Mouse (Mus musculus): ENCODE results near the gene Olfr815. TPM values are rescaled to one million over a fixed set of nuclear protein-coding genes. Genes with fewer than 3 reads are reported as not detected.
"Not testable (repeated sequence)": the region's sequence is repeated elsewhere in the genome, so short reads cannot be mapped to it uniquely, and the experiment has no call there.

Olfr815 gene
- polyA plus RNA-seq (2016; fragmentation: Nextera tagmentation; extraction: Ambion mirVana) = not detected in 2 replicates

- DNase-seq (ENCODE audit: extremely low spot score, low spot score); H3K27me3 ChIP-seq (ENCODE audit: poor library complexity, severe bottlenecking); H3K36me3 ChIP-seq (replicated peaks); H3K4me3 ChIP-seq; H3K9me3 ChIP-seq; H3K27ac ChIP-seq; H3K4me1 ChIP-seq: not testable (repeated sequence)
- WGBS = 88% methylated on average over 1 of the region's 1 CpGs
Measured at GRCm38 (mm10) chr10:129905767-129906166, at the start of gene Olfr815. Olfr815 (minus strand) TSS chr10:129905867.

GRCm38 (mm10) chr10:129949000-129949399 lies 43.3 kb upstream of the Olfr815 start, which contains the start of gene Olfr818:
Olfr818 (minus strand) TSS chr10:129949100.
- no peak within 1 kb of the TSS for H3K27ac ChIP-seq
- no peaks in the 10 kb centered on the region for H3K36me3 ChIP-seq (replicated peaks)
- H3K4me1 ChIP-seq = no peaks in the 10 kb centered on the region
- H3K4me3 ChIP-seq = no peak within 1 kb of the TSS
- WGBS = 89% methylated on average over 2 of the region's 2 CpGs
- no peak for DNase-seq (ENCODE audit: extremely low spot score, low spot score)
- no peaks in the 10 kb centered on the region for H3K27me3 ChIP-seq (ENCODE audit: poor library complexity, severe bottlenecking)
- no peaks in the 10 kb centered on the region for H3K9me3 ChIP-seq

DNA sequence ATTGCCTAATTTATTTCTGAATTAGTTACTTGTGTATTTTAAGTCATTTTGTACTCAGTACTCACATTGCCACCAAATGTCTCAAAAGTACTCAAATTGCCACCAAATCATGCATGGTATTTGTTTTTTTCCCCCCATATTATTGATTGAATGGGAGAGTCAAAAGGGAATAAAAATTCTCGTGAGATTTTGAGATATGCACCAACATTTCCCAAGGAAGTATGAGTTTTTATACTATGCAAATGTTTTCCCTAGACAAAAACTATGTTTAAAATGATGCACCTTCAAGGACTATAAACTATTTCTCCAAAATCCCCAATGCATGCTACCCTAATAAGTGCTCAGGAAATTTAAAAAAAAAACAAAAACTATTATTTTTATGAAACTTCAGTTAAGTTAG lies 9.8 kb upstream of the Olfr815 start, which contains the start of gene Olfr816:
Gene Olfr816, minus strand, starts transcription at position 101 of the 400 bp plus-strand sequence.
- no peak within 1 kb of the TSS for H3K4me3 ChIP-seq
- WGBS = 80% methylated on average over 1 of the region's 1 CpGs
- H3K27ac ChIP-seq = no peak within 1 kb of the TSS
- H3K36me3 ChIP-seq (replicated peaks) = no peaks in the 10 kb centered on the region
- DNase-seq (ENCODE audit: extremely low spot score, low spot score) = no peak
- H3K27me3 ChIP-seq (ENCODE audit: poor library complexity, severe bottlenecking) = no peaks in the 10 kb centered on the region
- H3K4me1 ChIP-seq = no peaks in the 10 kb centered on the region
- H3K9me3 ChIP-seq = no peaks in the 10 kb centered on the region

GRCm38 (mm10) chr10:129885934-129886333 lies 19.7 kb downstream of the Olfr815 start:
- WGBS = 88% methylated on average over 7 of the region's 7 CpGs
- DNase-seq (ENCODE audit: extremely low spot score, low spot score) = no peak

GRCm38 (mm10) chr10:129885496-129885895 lies 20.2 kb downstream of the Olfr815 start:
- not testable (repeated sequence) for H3K36me3 ChIP-seq (replicated peaks); H3K27me3 ChIP-seq (ENCODE audit: poor library complexity, severe bottlenecking); DNase-seq (ENCODE audit: extremely low spot score, low spot score); H3K4me3 ChIP-seq; H3K27ac ChIP-seq; H3K4me1 ChIP-seq; H3K9me3 ChIP-seq
- WGBS = 91% methylated on average over 6 of the region's 6 CpGs

More at GRCm38 (mm10) chr10:129885934-129886333, 19.7 kb downstream of the Olfr815 start:
- H3K4me1 ChIP-seq = no peaks in the 10 kb centered on the region
- H3K4me3 ChIP-seq = no peak overlapping the region
- H3K36me3 ChIP-seq (replicated peaks) = no peaks in the 10 kb centered on the region
- no peaks in the 10 kb centered on the region for H3K27me3 ChIP-seq (ENCODE audit: poor library complexity, severe bottlenecking)
- H3K27ac ChIP-seq = no peak overlapping the region
- H3K9me3 ChIP-seq = no peaks in the 10 kb centered on the region

- not testable (repeated sequence) for H3K4me1 ChIP-seq; H3K9me3 ChIP-seq; H3K27ac ChIP-seq; H3K36me3 ChIP-seq (replicated peaks); H3K4me3 ChIP-seq; H3K27me3 ChIP-seq (ENCODE audit: poor library complexity, severe bottlenecking); DNase-seq (ENCODE audit: extremely low spot score, low spot score)
- 71% methylated on average over 1 of the region's 1 CpGs for WGBS
Measured at GRCm38 (mm10) chr10:129879751-129880150, 25.9 kb downstream of the Olfr815 start, which contains the start of gene Olfr814. Olfr814 (minus strand) TSS chr10:129879851.

DNA sequence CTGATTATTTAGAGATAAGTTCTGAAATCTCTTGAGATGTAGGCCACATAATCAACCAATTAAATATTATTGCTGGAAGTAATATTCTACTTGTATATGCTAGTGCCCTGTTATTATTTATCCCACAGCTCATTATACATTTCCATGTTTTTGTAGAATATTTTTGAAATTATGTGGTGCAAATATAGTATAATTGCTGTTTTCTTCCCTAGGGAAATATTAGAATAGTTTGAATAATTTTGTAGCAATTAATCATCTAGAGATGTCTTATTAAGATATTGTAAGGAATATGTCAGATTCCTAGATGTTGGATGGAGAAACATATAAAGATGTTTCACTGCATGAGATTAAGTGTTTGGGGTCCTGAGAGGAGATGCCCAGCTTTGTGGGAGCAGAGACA lies 50.6 kb downstream of the Olfr815 start, which contains the start of gene Olfr813:
Gene Olfr813, plus strand, starts transcription at position 301 of the 400 bp plus-strand sequence.
- no peak for DNase-seq (ENCODE audit: extremely low spot score, low spot score)

More for the DNA sequence above, 50.6 kb downstream of the Olfr815 start, which contains the start of gene Olfr813:
- no peaks in the 10 kb centered on the region for H3K36me3 ChIP-seq (replicated peaks)
- no peaks in the 10 kb centered on the region for H3K9me3 ChIP-seq
- H3K4me1 ChIP-seq = no peaks in the 10 kb centered on the region
- no peak within 1 kb of the TSS for H3K4me3 ChIP-seq
- H3K27ac ChIP-seq = no peak within 1 kb of the TSS
- no peaks in the 10 kb centered on the region for H3K27me3 ChIP-seq (ENCODE audit: poor library complexity, severe bottlenecking)

Other genes starting within 250 kb of the Olfr815 start
- not detected in 2 replicates for gene Olfr800, start 248.2 kb downstream of the Olfr815 start, polyA plus RNA-seq (2016; fragmentation: Nextera tagmentation; extraction: Ambion mirVana)
- gene Olfr801, start 232.0 kb downstream of the Olfr815 start, polyA plus RNA-seq (2016; fragmentation: Nextera tagmentation; extraction: Ambion mirVana) = not detected in 2 replicates
- gene Olfr802, start 217.7 kb downstream of the Olfr815 start, polyA plus RNA-seq (2016; fragmentation: Nextera tagmentation; extraction: Ambion mirVana) = not detected in 2 replicates
- not detected in 2 replicates for gene Olfr803, start 211.6 kb downstream of the Olfr815 start, polyA plus RNA-seq (2016; fragmentation: Nextera tagmentation; extraction: Ambion mirVana)
- not detected in 2 replicates for gene Olfr804, start 202.7 kb downstream of the Olfr815 start, polyA plus RNA-seq (2016; fragmentation: Nextera tagmentation; extraction: Ambion mirVana)
- not detected in 2 replicates for gene Olfr805, start 176.5 kb downstream of the Olfr815 start, polyA plus RNA-seq (2016; fragmentation: Nextera tagmentation; extraction: Ambion mirVana)
- gene Olfr806, start 163.9 kb downstream of the Olfr815 start, polyA plus RNA-seq (2016; fragmentation: Nextera tagmentation; extraction: Ambion mirVana) = not detected in 2 replicates
- gene Olfr807, start 148.1 kb downstream of the Olfr815 start, polyA plus RNA-seq (2016; fragmentation: Nextera tagmentation; extraction: Ambion mirVana) = not detected in 2 replicates
- gene Olfr808, start 140.4 kb downstream of the Olfr815 start, polyA plus RNA-seq (2016; fragmentation: Nextera tagmentation; extraction: Ambion mirVana) = not detected in 2 replicates
- not detected in 2 replicates for gene Olfr809, start 131.2 kb downstream of the Olfr815 start, polyA plus RNA-seq (2016; fragmentation: Nextera tagmentation; extraction: Ambion mirVana)
- not detected in 2 replicates for gene Olfr810, start 111.0 kb downstream of the Olfr815 start, polyA plus RNA-seq (2016; fragmentation: Nextera tagmentation; extraction: Ambion mirVana)
- gene Olfr811, start 101.5 kb downstream of the Olfr815 start, polyA plus RNA-seq (2016; fragmentation: Nextera tagmentation; extraction: Ambion mirVana) = not detected in 2 replicates
- not detected in 2 replicates for gene Olfr812, start 59.8 kb downstream of the Olfr815 start, polyA plus RNA-seq (2016; fragmentation: Nextera tagmentation; extraction: Ambion mirVana)
- not detected in 2 replicates for gene Olfr813, start 50.5 kb downstream of the Olfr815 start, polyA plus RNA-seq (2016; fragmentation: Nextera tagmentation; extraction: Ambion mirVana)
- not detected in 2 replicates for gene Olfr814, start 26.0 kb downstream of the Olfr815 start, polyA plus RNA-seq (2016; fragmentation: Nextera tagmentation; extraction: Ambion mirVana)
- not detected in 2 replicates for gene Olfr816, start 9.7 kb upstream of the Olfr815 start, polyA plus RNA-seq (2016; fragmentation: Nextera tagmentation; extraction: Ambion mirVana)
- not detected in 2 replicates for gene Olfr818, start 43.2 kb upstream of the Olfr815 start, polyA plus RNA-seq (2016; fragmentation: Nextera tagmentation; extraction: Ambion mirVana)
- not detected in 2 replicates for gene Olfr819, start 61.4 kb upstream of the Olfr815 start, polyA plus RNA-seq (2016; fragmentation: Nextera tagmentation; extraction: Ambion mirVana)
- gene Olfr247, start 70.3 kb upstream of the Olfr815 start, polyA plus RNA-seq (2016; fragmentation: Nextera tagmentation; extraction: Ambion mirVana) = not detected in 2 replicates
- gene Gm10310, start 79.2 kb upstream of the Olfr815 start, polyA plus RNA-seq (2016; fragmentation: Nextera tagmentation; extraction: Ambion mirVana) = not detected in 2 replicates
- not detected in 2 replicates for gene Olfr820, start 106.8 kb upstream of the Olfr815 start, polyA plus RNA-seq (2016; fragmentation: Nextera tagmentation; extraction: Ambion mirVana)
- not detected in 2 replicates for gene Olfr821, start 124.5 kb upstream of the Olfr815 start, polyA plus RNA-seq (2016; fragmentation: Nextera tagmentation; extraction: Ambion mirVana)
- not detected in 2 replicates for gene Olfr822, start 165.3 kb upstream of the Olfr815 start, polyA plus RNA-seq (2016; fragmentation: Nextera tagmentation; extraction: Ambion mirVana)
- not detected in 2 replicates for gene Olfr823, start 209.5 kb upstream of the Olfr815 start, polyA plus RNA-seq (2016; fragmentation: Nextera tagmentation; extraction: Ambion mirVana)
- not detected in 2 replicates for gene Olfr824, start 224.1 kb upstream of the Olfr815 start, polyA plus RNA-seq (2016; fragmentation: Nextera tagmentation; extraction: Ambion mirVana)

All from forebrain, embryonic 10.5 days (tissue).